Mouse (Mus musculus) 3T3-L1 (cell line): Measurements from ENCODE around the gene Aimp2.

Source experiments
- DNase-seq: peaks from one replicate; pipeline ENCODE4 v3.0.0-alpha.2; 2015; ENCODE audit warnings: low read depth, low spot score

Gene Aimp2

GRCm38 (mm10) chr5:143909417-143910400 lies at the start of gene Aimp2, which contains the start of gene Pms2:
TSS of gene Aimp2 (minus strand) at chr5:143909847.
TSS of gene Pms2 (plus strand) at chr5:143909964.
- DNase-seq = peak; percentile 99

GRCm38 (mm10) chr5:143957101-143957500 lies 47.5 kb upstream of the Aimp2 start:
- DNase-seq = no peak

GRCm38 (mm10) chr5:143950016-143950415 lies 40.4 kb upstream of the Aimp2 start:
- no peak for DNase-seq

GRCm38 (mm10) chr5:143948361-143948760 lies 38.7 kb upstream of the Aimp2 start:
- DNase-seq = no peak

GRCm38 (mm10) chr5:143943231-143944125 lies 33.8 kb upstream of the Aimp2 start:
- DNase-seq = no peak

- no peak for DNase-seq
These were observed 31.9 kb upstream of the Aimp2 start for GRCm38 (mm10) chr5:143941588-143941987.

- DNase-seq = no peak
These were observed 26.5 kb upstream of the Aimp2 start for GRCm38 (mm10) chr5:143936156-143936555.

- peak; percentile 26 for DNase-seq
These were observed 24.2 kb upstream of the Aimp2 start for GRCm38 (mm10) chr5:143933875-143934274.

- DNase-seq = no peak
These were observed 23.8 kb upstream of the Aimp2 start for GRCm38 (mm10) chr5:143933414-143933813.

- DNase-seq = no peak
These were observed 23.2 kb upstream of the Aimp2 start, which contains the start of gene Rsph10b for GRCm38 (mm10) chr5:143932831-143933230. TSS of gene Rsph10b (plus strand) at chr5:143933035.

- DNase-seq = no peak
These were observed 22.4 kb upstream of the Aimp2 start for GRCm38 (mm10) chr5:143931863-143932580.

- no peak for DNase-seq
These were observed 21.0 kb upstream of the Aimp2 start for GRCm38 (mm10) chr5:143930656-143931055.

- no peak for DNase-seq
These were observed 19.6 kb upstream of the Aimp2 start for GRCm38 (mm10) chr5:143929291-143929690.

- DNase-seq = no peak
These were observed 18.2 kb upstream of the Aimp2 start, which contains the start of gene Gm42421 for GRCm38 (mm10) chr5:143927875-143928274. TSS of gene Gm42421 (plus strand) at chr5:143928175.

- no peak for DNase-seq
These were observed 15.3 kb upstream of the Aimp2 start for GRCm38 (mm10) chr5:143924781-143925452.

GRCm38 (mm10) chr5:143918120-143918519 lies 8.5 kb upstream of the Aimp2 start:
- DNase-seq = no peak

GRCm38 (mm10) chr5:143917418-143917817 lies 7.8 kb upstream of the Aimp2 start:
- DNase-seq = peak; percentile 80

- DNase-seq = no peak
These were observed 6.6 kb upstream of the Aimp2 start for GRCm38 (mm10) chr5:143916221-143916620.

- peak; percentile 49 for DNase-seq
These were observed 721 bp downstream of the Aimp2 start for GRCm38 (mm10) chr5:143908926-143909325.

- peak; percentile 31 for DNase-seq
These were observed 3.2 kb downstream of the Aimp2 start for GRCm38 (mm10) chr5:143906429-143906828.

- no peak for DNase-seq
These were observed 5.8 kb downstream of the Aimp2 start for GRCm38 (mm10) chr5:143903813-143904212.
